Mouse (Mus musculus) ES-E14 (cell line): ENCODE results near the gene Serpinh1. TPM values are rescaled to one million over a fixed set of nuclear protein-coding genes. Genes with fewer than 3 reads are reported as not detected.

Source experiments
- DNase-seq: peaks from one replicate; pipeline ENCODE4 v3.0.0-alpha.2; 2013; ENCODE audit warnings: low read depth, low spot score
- H3K27ac ChIP-seq: 2 replicates; pipeline ENCODE4 v1.5.1; 2012; ENCODE audit warnings: low read depth, mild to moderate bottlenecking, low read length, moderate library complexity, mixed read lengths; ENCODE audit not compliant: poor library complexity, insufficient read depth, severe bottlenecking
- H3K36me3 ChIP-seq: 2 replicates; pipeline ENCODE4 v1.6.1; 2012; ENCODE audit warnings: mild to moderate bottlenecking, low read length, moderate library complexity, mixed read lengths; ENCODE audit not compliant: control insufficient read depth, poor library complexity, insufficient read depth, severe bottlenecking
- H3K4me1 ChIP-seq, 2 experiments: fragments of 150-350 bp in 1 of 2; sonication (generic) in 1 of 2; 2 replicates each; pipeline ENCODE4 v1.6.1; 2012; ENCODE audit warnings: low read length in 2 of 2, mild to moderate bottlenecking in 1 of 2, mixed read lengths in 1 of 2; ENCODE audit not compliant: control insufficient read depth in 2 of 2, insufficient read depth in 2 of 2, poor library complexity in 1 of 2
- H3K4me3 ChIP-seq, 2 experiments: fragments of 150-350 bp in 1 of 2; sonication (generic) in 1 of 2; 2 replicates each; pipeline ENCODE4 v1.5.1; 2012; ENCODE audit warnings: low read length in 2 of 2, low read depth in 1 of 2, mild to moderate bottlenecking in 1 of 2, mixed read lengths in 1 of 2; ENCODE audit not compliant: insufficient read depth in 1 of 2, poor library complexity in 1 of 2, severe bottlenecking in 1 of 2
- H3K9ac ChIP-seq: 2 replicates; pipeline ENCODE4 v1.6.1; 2012; ENCODE audit warnings: low read depth, mild to moderate bottlenecking, low read length, mixed read lengths; ENCODE audit not compliant: poor library complexity, insufficient read depth, severe bottlenecking
- H3K9me3 ChIP-seq: fragments of 150-350 bp; sonication (generic); 2 replicates; pipeline ENCODE4 v1.6.1; 2012; ENCODE audit warnings: low read depth, mild to moderate bottlenecking, low read length; ENCODE audit not compliant: control insufficient read depth, insufficient read depth
- CHD2 ChIP-seq: IDR thresholded peaks from 2 replicates; pipeline ENCODE4 v1.6.1; 2014; ENCODE audit warnings: mild to moderate bottlenecking, low read depth, low read length, inconsistent platforms
- HCFC1 ChIP-seq: IDR thresholded peaks from 2 replicates; pipeline ENCODE4 v1.6.1; 2012; ENCODE audit warnings: low read length, inconsistent platforms, borderline replicate concordance; ENCODE audit not compliant: insufficient read depth
- MAFK ChIP-seq: IDR thresholded peaks from 2 replicates; pipeline ENCODE4 v1.6.1; 2014; ENCODE audit warnings: mild to moderate bottlenecking, low read depth, low read length, inconsistent platforms; ENCODE audit not compliant: insufficient read depth
- ZC3H11A ChIP-seq: IDR thresholded peaks from 2 replicates; pipeline ENCODE4 v1.6.1; 2012; ENCODE audit warnings: low read depth, mild to moderate bottlenecking, inconsistent platforms, low read length, borderline replicate concordance
- ZNF384 ChIP-seq: IDR thresholded peaks from 2 replicates; pipeline ENCODE4 v1.6.1; 2012; ENCODE audit warnings: low read depth, low read length, inconsistent platforms
- in situ Hi-C, 2 experiments: fragments of 600-800 bp; cut with MboI; formaldehyde crosslinking; loops; one replicate each; pipeline ENCODE4 v1.15.1; 2025; ENCODE audit warnings: low sequenced_read_pairs in 2 of 2, inconsistent platforms in 1 of 2; ENCODE audit not compliant: unreplicated experiment in 2 of 2
- total RNA-seq: library from RNA; depleted of rRNA; stranded (reverse); fragments of 300-350 nt; gene quantifications from 2 replicates; pipeline ENCODE4 v1.2.3, GENCODE M21; 2012

Serpinh1 gene
- total RNA-seq, 1 experiment: 500 TPM

DNA sequence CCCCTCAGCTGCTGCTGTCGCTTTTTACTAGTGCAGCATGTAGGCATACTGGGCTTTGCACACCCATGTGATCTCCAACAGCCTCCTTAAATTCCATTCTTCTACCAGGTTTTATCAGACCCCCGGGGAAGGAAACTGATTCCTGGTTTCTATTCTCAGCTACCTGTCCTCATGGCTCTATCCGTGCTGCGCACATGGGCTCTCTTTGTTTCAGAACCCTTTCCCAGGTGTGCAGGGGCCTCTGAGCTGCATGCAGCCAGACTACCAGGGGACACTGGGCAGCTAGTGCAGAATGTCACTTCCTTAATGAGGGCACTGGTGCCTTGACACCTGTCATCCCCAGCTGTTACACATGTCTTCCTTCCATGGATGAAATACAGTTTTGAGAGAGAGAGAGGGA is 41.0 kb downstream of the Serpinh1 start:
- H3K9me3 ChIP-seq: no peaks in the 10 kb centered on the region
- 0 out of 2 replicates have a peak, but pooled peaks cover 4% of the 10 kb centered on the region for H3K36me3 ChIP-seq
- no peak overlapping the region for H3K9ac ChIP-seq
- no peaks in the 10 kb centered on the region for H3K4me1 ChIP-seq
- TF ChIP-seq HCFC1: no peak
- TF ChIP-seq CHD2: no peak
- TF ChIP-seq ZNF384: no peak
- no peak for TF ChIP-seq MAFK
- TF ChIP-seq ZC3H11A: no peak
- no peak overlapping the region for H3K27ac ChIP-seq
- in situ Hi-C loops: no loop called here
- no peak for DNase-seq
- H3K4me3 ChIP-seq: no peak overlapping the region

DNA sequence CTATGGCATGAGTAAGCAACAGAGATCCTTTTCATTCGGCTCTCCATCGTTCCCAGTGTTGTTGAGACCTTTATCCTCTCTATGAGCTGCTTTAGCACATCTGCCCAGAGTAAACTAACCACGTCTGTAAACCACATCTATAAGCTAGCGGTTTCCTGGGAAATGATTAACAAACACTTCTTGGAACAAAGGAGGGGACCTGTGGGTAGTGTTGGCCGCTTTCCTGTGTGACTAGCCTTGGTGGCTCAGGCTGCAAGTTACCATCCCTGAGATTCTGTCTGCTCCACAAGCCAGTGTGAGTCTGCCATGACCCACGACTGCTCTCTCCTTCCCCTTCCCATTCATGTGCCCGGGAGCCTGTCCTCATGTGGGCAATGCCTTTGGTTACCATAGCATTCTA is 41.6 kb downstream of the Serpinh1 start:
- Histone ChIP-seq H3K9ac (no peak overlapping the region), H3K27ac (no peak overlapping the region), H3K4me3 (no peak overlapping the region), H3K36me3 (no peaks in the 10 kb centered on the region), H3K4me1 (no peaks in the 10 kb centered on the region), H3K9me3 (no peaks in the 10 kb centered on the region)
- in situ Hi-C loops: no loop called here
- no peak for DNase-seq
- TF ChIP-seq HCFC1: no peak
- TF ChIP-seq CHD2: no peak
- no peak for TF ChIP-seq MAFK

DNA sequence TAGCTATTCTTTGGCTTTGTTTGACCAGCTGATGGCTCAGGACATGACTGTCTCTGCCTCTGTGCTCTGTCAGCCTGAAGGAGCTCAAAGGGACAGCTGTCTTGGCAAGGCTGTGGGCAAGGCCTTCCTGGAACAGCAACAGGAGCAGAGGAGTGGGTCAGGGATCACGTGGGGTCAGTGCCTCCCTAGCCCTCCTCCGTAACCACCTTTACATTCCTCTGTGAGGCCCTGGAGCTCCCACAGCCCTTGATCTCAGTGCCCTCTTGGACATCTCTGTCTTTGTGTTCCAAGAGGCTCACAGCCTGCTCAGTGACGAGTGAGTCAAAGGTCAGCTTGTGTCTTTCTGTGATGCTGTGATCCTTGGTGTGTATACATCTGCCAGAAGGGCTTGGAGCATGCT is 46.4 kb downstream of the Serpinh1 start:
- H3K4me3 ChIP-seq: no peak overlapping the region
- peaks cover 0 to 4% of the 10 kb centered on the region in 2 experiments; a peak in 1 of 4 replicates for H3K4me1 ChIP-seq
- in situ Hi-C loops: no loop called here
- no peaks in the 10 kb centered on the region for H3K36me3 ChIP-seq
- H3K27ac ChIP-seq: no peak overlapping the region
- no peak for DNase-seq
- no peaks in the 10 kb centered on the region for H3K9me3 ChIP-seq
- TF ChIP-seq ZC3H11A (no peak), ZNF384 (no peak), HCFC1 (no peak), MAFK (no peak), CHD2 (no peak)
- H3K9ac ChIP-seq: no peak overlapping the region

DNA sequence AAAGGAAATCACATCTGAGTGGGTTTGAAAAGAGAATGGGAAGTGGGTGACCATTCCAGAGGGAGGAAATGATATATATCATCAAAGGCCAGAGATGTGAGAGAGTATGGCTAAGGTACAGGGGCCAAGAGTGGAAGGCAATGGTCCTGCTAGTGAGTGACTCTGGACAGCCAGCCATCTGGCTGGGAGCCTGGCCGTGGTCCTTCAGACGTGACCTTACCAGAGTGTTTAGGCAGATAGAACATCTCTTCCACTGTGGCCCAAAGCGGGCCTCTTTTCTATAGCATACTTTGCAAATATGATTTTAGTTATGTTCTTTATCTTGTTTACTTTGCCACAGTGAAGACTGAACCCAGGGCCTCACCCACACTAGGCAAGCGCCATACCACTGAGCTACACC is 47.4 kb downstream of the Serpinh1 start:
- no peak overlapping the region for H3K9ac ChIP-seq
- no peak for TF ChIP-seq MAFK
- TF ChIP-seq CHD2: no peak
- no peak for TF ChIP-seq ZNF384
- no peak for TF ChIP-seq ZC3H11A
- no peak for TF ChIP-seq HCFC1
- in situ Hi-C loops: no loop called here
- no peak overlapping the region for H3K27ac ChIP-seq
- no peak overlapping the region for H3K4me3 ChIP-seq
- no peaks in the 10 kb centered on the region for H3K9me3 ChIP-seq
- no peaks in the 10 kb centered on the region for H3K36me3 ChIP-seq
- H3K4me1 ChIP-seq: peaks cover 0 to 4% of the 10 kb centered on the region in 2 experiments; a peak in 1 of 4 replicates
- no peak for DNase-seq

DNA sequence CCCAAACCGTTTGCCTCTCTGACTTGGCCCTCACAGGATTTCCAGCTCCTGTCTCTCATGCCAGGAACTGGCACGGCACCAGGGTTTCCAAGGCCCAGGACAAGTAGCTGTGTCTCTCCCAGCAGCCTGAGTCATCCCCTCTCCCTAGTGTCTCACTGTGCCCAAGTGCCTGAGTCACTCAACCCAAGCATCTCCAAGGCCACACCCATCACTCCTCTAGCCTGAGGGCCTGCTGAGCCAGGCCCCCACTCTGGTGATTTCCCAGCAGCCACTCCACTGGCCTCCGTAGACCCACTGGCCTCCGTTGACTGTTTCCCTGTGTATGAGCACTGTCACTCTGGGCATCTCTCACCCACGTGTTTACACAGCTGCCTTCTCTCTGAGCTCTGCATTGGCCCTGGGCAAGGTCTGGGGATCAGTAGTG is 48.1 kb downstream of the Serpinh1 start:
- no peak overlapping the region for H3K27ac ChIP-seq
- TF ChIP-seq CHD2: no peak
- no peak for TF ChIP-seq ZNF384
- TF ChIP-seq MAFK: no peak
- no peak for TF ChIP-seq ZC3H11A
- no peak for TF ChIP-seq HCFC1
- peaks cover 0 to 4% of the 10 kb centered on the region in 2 experiments; a peak in 1 of 4 replicates for H3K4me1 ChIP-seq
- no peak overlapping the region for H3K4me3 ChIP-seq
- DNase-seq: no peak
- in situ Hi-C loops: no loop called here
- no peaks in the 10 kb centered on the region for H3K9me3 ChIP-seq
- H3K9ac ChIP-seq: no peak overlapping the region
- H3K36me3 ChIP-seq: no peaks in the 10 kb centered on the region
